Mouse (Mus musculus) forelimb bud, embryonic 11.5 days (tissue): ENCODE measurements at regions not wholly inside any gene's neighbourhood (a gene's known extent, or its start where the extent isn't known, plus 50 kb on each side); places are given as distances from the start of the nearest gene placed in this dataset.

Experiments
- DNase-seq: peaks from one replicate; pipeline ENCODE4 v3.0.0-alpha.2; 2012; ENCODE audit warnings: low read depth, low spot score

DNA sequence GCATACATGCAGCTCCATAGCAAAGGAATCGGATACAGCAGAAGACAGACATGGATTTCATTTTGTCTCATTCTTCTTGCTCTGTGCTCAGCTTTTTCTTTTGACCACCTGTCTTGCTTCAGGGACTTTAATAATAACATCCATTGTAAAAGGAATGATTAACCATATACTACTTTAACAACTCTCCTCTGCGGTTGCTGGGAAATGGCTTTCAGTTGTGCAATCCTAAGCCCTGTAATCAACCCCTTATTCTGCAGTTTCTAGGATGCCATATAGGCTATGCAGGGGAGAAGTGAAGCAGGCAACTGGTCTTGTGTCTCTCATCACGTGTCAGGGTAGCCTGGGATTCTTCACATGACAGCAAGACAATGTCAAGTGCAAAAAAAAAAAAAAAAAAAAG lies 135.8 kb upstream of the Igf1 start:
- no peak for DNase-seq

DNA sequence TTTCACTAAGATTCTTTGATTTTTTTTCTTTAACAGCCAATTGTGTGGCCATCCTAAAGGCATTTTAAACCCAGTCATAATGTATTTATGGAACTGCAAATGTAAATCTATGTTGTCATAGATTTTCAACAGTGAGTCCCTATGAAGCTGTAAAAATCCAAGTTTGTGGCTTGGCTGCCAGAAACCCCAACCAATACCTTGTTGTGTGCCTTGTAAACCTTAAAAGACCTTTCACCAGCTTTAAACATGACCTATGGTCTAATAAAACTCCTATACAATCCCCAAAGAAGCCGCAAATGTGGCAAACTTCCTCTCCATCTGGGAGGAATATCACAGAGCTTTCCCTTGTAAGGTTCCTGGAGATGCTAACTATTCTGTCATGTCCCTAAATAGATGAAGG lies 125.4 kb upstream of the Igf1 start:
- DNase-seq: no peak

DNA sequence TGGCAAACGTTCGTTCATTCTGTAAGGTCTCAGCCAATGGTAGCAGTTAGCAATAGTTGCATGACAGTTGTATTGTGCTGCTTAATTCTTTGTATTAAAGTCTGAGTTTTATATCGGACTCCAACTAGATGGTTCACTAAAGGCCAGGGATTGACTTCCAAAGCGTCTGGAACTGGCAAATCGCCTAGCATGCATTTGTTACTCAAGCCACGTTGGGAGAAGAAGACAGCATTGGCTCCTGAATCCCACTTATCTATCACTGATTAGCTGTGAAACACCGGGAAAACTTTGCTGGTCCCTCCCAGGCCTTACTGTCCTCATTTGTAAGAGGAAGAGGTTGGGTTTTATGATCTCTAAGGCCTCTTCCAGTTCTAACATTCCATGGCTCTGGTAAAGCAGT lies 124.8 kb upstream of the Igf1 start:
- DNase-seq: no peak

DNA sequence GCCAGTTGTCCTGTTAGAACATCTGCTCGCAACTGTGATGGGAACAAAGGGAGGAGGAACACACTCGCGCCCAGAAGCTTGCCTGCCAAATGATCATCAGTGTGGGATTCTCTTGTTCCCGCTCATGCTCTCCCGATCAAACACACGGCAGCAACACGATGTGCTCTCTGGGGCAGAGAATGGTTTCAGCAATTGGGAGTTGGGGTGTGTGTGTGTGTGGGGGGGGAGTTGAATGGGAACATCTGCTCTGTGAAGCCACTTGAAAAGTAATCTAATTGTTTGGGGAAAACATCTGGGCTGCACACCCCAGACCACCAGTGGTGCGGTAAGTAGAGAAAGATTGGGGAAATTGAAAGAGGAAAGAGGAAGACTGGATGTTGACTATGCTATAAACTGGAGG lies 117.7 kb upstream of the Igf1 start:
- DNase-seq: peak; percentile 12

DNA sequence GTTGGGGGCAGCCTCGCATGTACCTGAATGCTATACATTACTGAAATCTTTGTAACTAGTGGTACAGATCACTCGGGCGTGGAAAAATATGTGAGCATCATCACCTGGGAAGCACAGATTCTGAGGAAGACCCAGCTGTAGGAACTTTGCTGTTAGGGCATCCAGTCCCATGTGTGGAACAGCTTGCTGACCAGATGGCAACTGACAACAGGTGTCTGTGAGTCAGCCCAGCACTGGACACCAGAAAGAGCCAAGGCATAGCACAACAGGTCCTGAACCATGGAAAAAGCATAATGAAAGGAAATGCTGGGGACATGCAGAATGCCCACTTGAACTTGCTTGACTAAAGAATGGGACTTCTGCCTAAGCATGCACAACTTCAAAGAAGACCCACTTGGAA lies 115.3 kb upstream of the Igf1 start:
- DNase-seq: no peak

DNA sequence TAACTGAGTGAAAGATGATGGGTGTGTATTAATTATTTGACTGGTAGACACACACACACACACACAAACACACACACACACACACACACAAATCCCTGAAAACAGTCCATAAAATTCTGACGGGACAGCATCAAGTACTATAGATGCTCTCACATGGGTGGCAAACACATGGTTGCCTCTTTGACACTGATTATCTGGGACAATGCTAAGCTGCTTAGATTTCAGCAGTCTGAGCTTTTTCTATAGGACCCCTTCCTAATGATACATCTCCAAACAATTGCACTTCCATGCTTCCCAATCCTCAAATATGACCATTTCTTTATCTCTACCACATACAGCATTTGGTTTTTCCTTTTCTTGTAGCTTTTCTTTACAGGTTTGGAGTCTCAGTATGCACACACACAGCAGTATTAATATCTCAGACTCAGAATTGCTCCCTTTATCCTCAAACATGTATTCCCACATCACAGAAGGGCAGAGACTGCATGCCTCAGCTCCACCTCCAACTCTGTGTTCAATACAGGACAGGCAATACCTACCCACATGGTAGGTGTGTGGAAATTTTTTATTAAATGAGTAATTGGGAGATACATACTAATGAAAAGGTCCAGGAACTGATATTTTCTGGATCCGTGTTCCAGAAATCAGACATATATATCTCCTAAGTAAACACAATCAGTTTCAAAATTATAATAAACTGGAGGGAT lies 110.1 kb upstream of the Igf1 start:
- DNase-seq: no peak

DNA sequence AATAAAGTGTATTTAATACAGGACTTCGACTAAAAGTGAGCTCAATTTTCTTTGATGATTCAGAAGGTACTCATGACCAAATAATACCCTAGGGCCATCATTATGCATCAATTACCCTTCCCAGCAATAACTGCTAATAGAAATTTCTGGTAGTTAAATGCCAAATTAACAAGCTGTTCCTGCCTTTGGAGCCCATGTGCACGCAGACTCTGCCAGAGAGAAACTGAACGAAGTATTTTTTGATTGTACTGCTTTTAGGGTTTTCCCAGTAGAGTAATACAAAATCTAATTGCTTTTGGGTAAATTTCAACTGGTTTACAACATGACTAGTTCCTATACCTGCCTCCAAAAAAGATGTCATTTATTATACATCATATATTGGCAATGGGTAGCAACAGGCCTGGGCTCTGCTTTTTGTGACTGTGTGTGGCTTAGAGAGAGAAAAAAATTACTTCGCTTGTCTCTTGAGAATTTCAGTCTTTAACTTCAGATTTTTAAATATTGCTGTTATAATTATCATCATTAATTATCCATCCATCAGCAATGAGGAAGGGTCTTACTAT lies 109.4 kb upstream of the Igf1 start:
- DNase-seq: no peak

DNA sequence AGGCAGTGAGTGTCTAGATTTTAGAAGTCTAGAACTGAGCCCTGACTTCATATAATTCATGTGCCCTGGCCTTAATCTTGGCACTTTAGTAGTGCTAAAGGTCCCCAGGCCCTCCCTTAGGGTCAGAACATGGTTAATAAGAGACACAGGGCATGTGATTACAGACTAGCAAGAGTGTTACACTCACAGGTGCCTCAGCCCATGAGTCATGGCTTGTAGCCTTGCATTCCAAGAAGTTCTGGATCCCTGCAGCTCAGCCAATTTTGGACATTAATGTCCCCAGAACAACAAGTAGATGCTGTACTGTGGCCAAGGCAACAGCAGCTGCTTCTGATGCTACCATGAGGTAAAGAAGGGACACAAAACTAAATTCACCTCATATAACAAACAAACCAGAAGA lies 107.7 kb upstream of the Igf1 start:
- DNase-seq: no peak

DNA sequence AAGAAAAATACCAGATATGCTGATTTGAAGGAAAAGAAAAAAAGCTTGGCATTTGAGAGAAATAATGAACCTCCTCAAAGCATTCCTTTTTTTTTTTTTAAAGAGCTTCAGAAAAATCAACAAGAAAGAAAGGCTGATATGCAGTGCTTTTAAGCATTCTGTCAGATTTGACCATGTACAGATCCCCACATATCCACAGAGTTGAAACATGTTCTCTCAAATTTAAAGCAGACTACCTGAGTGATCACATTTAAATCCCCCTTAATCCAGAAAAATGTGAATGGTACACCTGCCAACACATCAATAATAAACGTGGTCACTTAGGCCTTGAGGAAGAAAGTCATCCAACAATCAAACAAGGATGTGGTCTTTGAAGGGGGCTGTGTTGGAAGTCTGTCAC lies 107.1 kb upstream of the Igf1 start:
- DNase-seq: no peak

DNA sequence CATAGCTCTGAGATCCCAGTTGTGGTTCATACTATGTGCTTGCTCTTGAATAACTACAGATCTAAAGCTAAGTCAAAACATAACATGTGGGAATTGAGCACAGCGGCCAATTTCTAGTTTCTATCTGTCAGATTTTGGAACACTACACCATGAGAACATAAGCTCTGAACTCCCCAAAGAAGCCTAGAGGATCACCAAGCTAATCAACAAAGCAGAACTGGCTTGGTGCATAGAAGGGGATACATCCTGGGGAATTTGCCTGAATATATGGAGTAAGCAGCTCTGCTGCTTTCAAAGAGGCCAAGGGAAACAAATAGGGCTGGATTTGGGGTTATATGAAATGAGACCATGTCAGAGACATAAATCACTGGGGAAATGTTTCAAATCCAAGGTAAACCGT lies 105.9 kb upstream of the Igf1 start:
- DNase-seq: no peak

DNA sequence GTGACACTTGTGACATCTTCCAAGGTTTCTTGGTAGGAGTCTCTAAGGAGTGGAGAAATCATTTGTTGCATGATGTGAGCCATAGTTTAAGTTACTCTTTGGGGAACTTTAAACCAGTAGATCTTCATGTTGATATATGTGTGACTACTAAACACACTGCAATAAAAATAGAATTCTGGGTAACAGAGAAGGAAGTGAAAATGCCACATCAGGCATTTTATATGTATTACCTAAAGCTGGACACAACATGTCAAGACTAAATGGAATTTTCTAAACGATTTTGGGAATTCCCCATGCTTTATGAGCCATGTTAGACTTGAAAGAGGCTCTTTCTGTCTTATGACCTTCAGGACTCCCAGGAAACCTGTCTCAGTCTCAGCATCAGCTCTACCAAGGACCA lies 104.6 kb upstream of the Igf1 start:
- DNase-seq: no peak

DNA sequence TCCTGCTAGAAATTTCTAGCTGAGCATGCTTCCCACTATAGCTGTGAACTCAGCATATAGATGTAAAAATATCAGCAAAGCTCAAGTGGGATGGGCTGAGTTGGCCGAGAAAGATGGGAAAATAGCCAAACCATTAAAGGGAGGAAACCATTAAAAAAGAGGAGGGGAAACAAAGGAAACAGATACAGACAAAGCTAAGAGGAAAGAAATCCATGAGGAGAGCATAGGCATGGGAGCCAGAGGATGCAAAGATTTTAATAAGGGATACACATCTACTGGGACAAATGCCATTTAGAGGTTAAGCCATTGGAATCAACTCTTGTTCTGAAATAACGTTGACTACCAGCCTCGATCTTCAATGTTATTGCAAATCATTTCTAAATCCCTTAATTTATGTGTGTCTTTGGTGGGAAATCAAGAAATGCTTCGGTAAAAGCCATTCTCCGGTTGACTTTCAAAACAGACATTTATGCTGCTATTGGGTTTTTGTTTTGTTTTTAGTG lies 96.5 kb upstream of the Igf1 start:
- DNase-seq: no peak

DNA sequence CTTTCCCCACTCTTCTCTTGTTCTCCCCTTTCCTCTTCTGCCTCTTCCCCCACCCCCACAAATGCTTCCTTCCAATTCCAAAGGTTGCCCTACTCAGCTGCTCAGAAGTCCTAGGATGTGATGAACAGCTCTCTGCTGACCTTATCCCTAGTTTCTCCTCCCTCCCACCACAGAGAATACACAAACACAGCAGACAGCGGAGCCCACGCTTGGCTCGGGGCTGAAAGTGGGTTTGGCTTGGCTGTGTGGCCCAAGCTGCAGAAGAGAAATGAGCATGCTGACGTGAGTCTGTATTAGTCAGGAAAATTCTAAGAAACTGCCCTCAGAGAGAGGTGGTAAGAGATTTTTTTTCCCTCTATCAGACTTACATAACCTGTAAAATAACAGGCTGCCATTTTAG lies 70.5 kb upstream of the Igf1 start:
- DNase-seq: no peak

DNA sequence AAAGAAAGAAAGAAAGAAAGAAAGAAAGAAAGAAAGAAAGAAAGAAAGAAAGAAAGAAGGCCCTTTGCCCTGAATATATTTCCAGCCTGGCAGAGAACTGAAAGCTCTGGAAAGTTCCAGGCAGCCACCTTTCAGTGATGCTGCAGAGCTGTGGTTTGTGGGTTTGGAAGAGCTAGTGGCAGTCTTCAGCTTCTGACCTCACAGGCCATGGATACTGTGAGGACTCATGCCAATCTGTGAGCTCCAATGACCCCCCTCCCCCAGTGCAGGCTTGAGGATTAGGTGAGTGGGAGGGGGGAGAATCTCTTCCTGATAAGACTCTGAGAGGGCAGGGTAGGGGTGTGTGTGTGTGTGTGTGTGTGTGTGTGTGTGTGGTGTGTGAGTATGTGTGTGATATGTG lies 65.7 kb upstream of the Igf1 start:
- no peak for DNase-seq

DNA sequence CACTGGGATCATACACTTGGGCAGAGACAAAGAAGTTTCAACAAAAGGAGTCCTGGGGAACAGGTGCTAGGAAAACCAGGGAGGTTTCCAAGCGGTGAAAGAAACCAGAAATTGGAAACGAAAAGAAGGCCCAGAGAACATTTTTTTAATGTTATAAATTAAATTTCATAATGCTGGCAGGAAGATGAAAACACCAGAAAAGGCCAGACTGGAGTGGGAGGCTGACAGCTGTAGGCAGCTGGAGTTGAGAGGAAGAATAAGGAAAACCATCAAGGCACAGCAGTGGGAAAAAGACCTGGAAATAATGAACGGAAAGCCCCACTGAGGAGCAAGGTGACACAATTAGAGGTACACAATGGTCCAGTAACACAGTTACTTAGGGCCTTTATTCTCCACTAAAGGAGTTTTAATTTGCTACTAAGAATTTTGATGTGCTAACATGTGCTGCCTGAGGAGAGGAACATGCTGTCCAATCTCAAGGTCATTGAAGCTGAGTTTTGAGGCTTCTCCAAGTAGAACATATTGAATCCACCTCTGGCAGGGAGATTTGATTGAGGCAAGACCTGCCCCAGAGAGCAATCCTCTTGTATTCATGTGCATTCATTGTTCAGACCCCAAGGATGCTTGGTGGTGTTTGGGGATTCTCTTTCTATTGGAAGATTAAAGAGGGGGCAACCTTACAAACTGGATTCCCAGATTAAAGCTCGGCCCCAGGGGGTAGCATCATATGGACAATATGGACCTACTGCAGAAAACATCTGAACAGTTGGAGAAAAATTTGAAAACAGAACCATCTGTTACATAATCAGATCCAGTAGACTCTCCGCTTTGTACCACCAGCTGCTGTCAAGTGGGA lies 53.9 kb upstream of the Igf1 start:
- DNase-seq: no peak

DNA sequence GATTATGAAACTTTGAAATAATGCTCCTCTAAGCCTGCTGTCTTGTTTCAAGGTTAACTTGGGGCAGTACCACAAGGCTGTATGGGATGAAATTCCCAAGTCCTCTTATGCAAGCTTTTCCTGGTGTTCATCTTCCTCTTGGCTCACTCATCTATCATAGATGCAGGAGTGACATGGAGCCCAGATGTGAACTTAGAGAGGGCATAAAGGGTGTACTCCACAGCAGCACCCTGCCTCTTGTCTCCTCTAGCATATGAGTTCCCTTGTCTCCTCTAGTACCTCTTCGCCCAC lies 53.3 kb upstream of the Igf1 start:
- no peak for DNase-seq
